Mouse (Mus musculus) forebrain, embryonic 16.5 days (tissue): ENCODE measurements at regions not wholly inside any gene's neighbourhood (a gene's known extent, or its start where the extent isn't known, plus 50 kb on each side); places are given as distances from the start of the nearest gene placed in this dataset.

Experiments
- ATAC-seq: fragments of 200-750 bp; cut with Nextera tagmentation; 2 replicates; pipeline ENCODE4 v1.8.0; 2017; ENCODE audit warnings: mild to moderate bottlenecking, moderate library complexity
- H3K27ac ChIP-seq: fragments of 300-500 bp; sonication (generic); 2 replicates; pipeline ENCODE4 v1.5.1; 2014; ENCODE audit warnings: low read length, control low read depth
- H3K27me3 ChIP-seq: fragments of 300-500 bp; sonication (generic); replicated peaks from 2 replicates; pipeline ENCODE4 v1.6.1; 2014; ENCODE audit warnings: low read length; ENCODE audit not compliant: control insufficient read depth, insufficient read depth
- H3K36me3 ChIP-seq: fragments of 300-500 bp; sonication (generic); 2 replicates; pipeline ENCODE4 v1.6.1; 2014; ENCODE audit not compliant: control insufficient read depth, insufficient read depth
- H3K4me1 ChIP-seq: fragments of 300-500 bp; sonication (generic); replicated peaks from 2 replicates; pipeline ENCODE4 v1.6.1; 2014; ENCODE audit warnings: low read length; ENCODE audit not compliant: control insufficient read depth, insufficient read depth
- H3K4me2 ChIP-seq: fragments of 300-500 bp; sonication (generic); 2 replicates; pipeline ENCODE4 v1.6.1; 2014; ENCODE audit warnings: mild to moderate bottlenecking, low read length, control low read depth
- H3K4me3 ChIP-seq: fragments of 300-500 bp; sonication (generic); replicated peaks from 2 replicates; pipeline ENCODE4 v1.5.1; 2014; ENCODE audit warnings: mild to moderate bottlenecking, low read length, control low read depth
- H3K9ac ChIP-seq: fragments of 300-500 bp; sonication (generic); replicated peaks from 2 replicates; pipeline ENCODE4 v1.6.1; 2014; ENCODE audit warnings: low read depth, low read length, control low read depth
- H3K9me3 ChIP-seq: fragments of 300-500 bp; sonication (generic); 2 replicates; pipeline ENCODE4 v1.6.1; 2016; ENCODE audit warnings: low read length; ENCODE audit not compliant: control insufficient read depth
- WGBS: fragments of 180-500 bp; shearing (Covaris S2); extraction: QIAGEN DNeasy Blood & Tissue Kit; methylation state at CpG from one replicate; pipeline ENCODE4 v1.1.7; 2014; 5-methylcytosine and 5-hydroxymethylcytosine counted together

- Histone ChIP-seq H3K4me1 (no peaks in the 10 kb centered on the region), H3K9me3 (no peaks in the 10 kb centered on the region), H3K4me3 (no peak overlapping the region), H3K27me3 (no peaks in the 10 kb centered on the region), H3K4me2 (no peak overlapping the region), H3K36me3 (no peaks in the 10 kb centered on the region), H3K27ac (no peak overlapping the region), H3K9ac (no peak overlapping the region)
- ATAC-seq, result peak; percentile 73
Observed at GRCm38 (mm10) chr9:5822234-5822633, 346.1 kb upstream of the Pdgfd start.

- H3K27ac ChIP-seq, result no peak overlapping the region
- H3K4me3 ChIP-seq, result no peak overlapping the region
Observed at GRCm38 (mm10) chr9:5828871-5829270, 339.5 kb upstream of the Pdgfd start.

GRCm38 (mm10) chr9:5842381-5842780 lies 326.0 kb upstream of the Pdgfd start:
- H3K4me2 ChIP-seq, result no peak overlapping the region
- H3K4me1 ChIP-seq, result no peaks in the 10 kb centered on the region
- WGBS, result 72% methylated on average over 3 of the region's 3 CpGs
- no peaks in the 10 kb centered on the region for H3K27me3 ChIP-seq
- H3K9me3 ChIP-seq, result no peaks in the 10 kb centered on the region
- no peak for ATAC-seq
- no peak overlapping the region for H3K27ac ChIP-seq
- no peak overlapping the region for H3K4me3 ChIP-seq
- H3K36me3 ChIP-seq, result no peaks in the 10 kb centered on the region
- H3K9ac ChIP-seq, result no peak overlapping the region

More at GRCm38 (mm10) chr9:5828871-5829270, 339.5 kb upstream of the Pdgfd start:
- Histone ChIP-seq H3K9me3 (no peaks in the 10 kb centered on the region), H3K36me3 (no peaks in the 10 kb centered on the region), H3K4me2 (no peak overlapping the region), H3K9ac (no peak overlapping the region), H3K4me1 (no peaks in the 10 kb centered on the region), H3K27me3 (no peaks in the 10 kb centered on the region)
- no peak for ATAC-seq

- no peak overlapping the region for H3K9ac ChIP-seq
- H3K4me1 ChIP-seq, result no peaks in the 10 kb centered on the region
- no peaks in the 10 kb centered on the region for H3K36me3 ChIP-seq
- no peaks in the 10 kb centered on the region for H3K9me3 ChIP-seq
- H3K4me2 ChIP-seq, result no peak overlapping the region
- no peak overlapping the region for H3K4me3 ChIP-seq
- no peak overlapping the region for H3K27ac ChIP-seq
- 94% methylated on average over 1 of the region's 1 CpGs for WGBS
- no peaks in the 10 kb centered on the region for H3K27me3 ChIP-seq
- ATAC-seq, result no peak
Observed at GRCm38 (mm10) chr9:5879725-5880124, 288.7 kb upstream of the Pdgfd start.

- Histone ChIP-seq H3K4me1 (no peaks in the 10 kb centered on the region), H3K27me3 (no peaks in the 10 kb centered on the region), H3K9ac (no peak overlapping the region), H3K4me3 (no peak overlapping the region), H3K36me3 (no peaks in the 10 kb centered on the region), H3K4me2 (no peak overlapping the region), H3K27ac (no peak overlapping the region; the same call in 1 of the 2 replicates), H3K9me3 (no peaks in the 10 kb centered on the region)
- WGBS, result 61% methylated on average over 1 of the region's 1 CpGs
- ATAC-seq, result no peak
Observed at GRCm38 (mm10) chr9:5922526-5922925, 245.9 kb upstream of the Pdgfd start.

- Histone ChIP-seq H3K27ac (no peak overlapping the region), H3K9ac (no peak overlapping the region), H3K4me2 (no peak overlapping the region), H3K27me3 (no peaks in the 10 kb centered on the region), H3K36me3 (no peaks in the 10 kb centered on the region), H3K4me1 (no peaks in the 10 kb centered on the region), H3K9me3 (no peaks in the 10 kb centered on the region), H3K4me3 (no peak overlapping the region)
- 81% methylated on average over 19 of the region's 19 CpGs for WGBS
- ATAC-seq, result no peak
Observed at GRCm38 (mm10) chr9:5928166-5928850, 240.1 kb upstream of the Pdgfd start.

GRCm38 (mm10) chr9:5972292-5972691 lies 196.1 kb upstream of the Pdgfd start:
- Histone ChIP-seq H3K27me3 (no peaks in the 10 kb centered on the region), H3K4me2 (no peak overlapping the region), H3K4me3 (no peak overlapping the region), H3K9ac (no peak overlapping the region), H3K9me3 (no peaks in the 10 kb centered on the region), H3K4me1 (no peaks in the 10 kb centered on the region), H3K36me3 (no peaks in the 10 kb centered on the region), H3K27ac (no peak overlapping the region)
- ATAC-seq, result no peak
- 75% methylated on average over 1 of the region's 1 CpGs for WGBS
